Mouse (Mus musculus) small intestine, adult 2 months (tissue): ENCODE measurements around the gene Gtf2i.

Experiments used
- CTCF ChIP-seq: fragments of 200-500 bp; IDR thresholded peaks from 2 replicates; pipeline ENCODE4 v1.5.1; 2012; ENCODE audit warnings: low read depth, mild to moderate bottlenecking, control low read depth, inconsistent platforms, low read length, moderate library complexity, mixed read lengths; ENCODE audit not compliant: insufficient replicate concordance, insufficient read length; ENCODE audit errors: extremely low read depth
- POLR2A ChIP-seq: fragments of 200-500 bp; IDR thresholded peaks from 2 replicates; pipeline ENCODE4 v1.6.1; 2012; ENCODE audit warnings: low read depth, mild to moderate bottlenecking, control low read depth, inconsistent platforms, low read length, moderate library complexity

DNA sequence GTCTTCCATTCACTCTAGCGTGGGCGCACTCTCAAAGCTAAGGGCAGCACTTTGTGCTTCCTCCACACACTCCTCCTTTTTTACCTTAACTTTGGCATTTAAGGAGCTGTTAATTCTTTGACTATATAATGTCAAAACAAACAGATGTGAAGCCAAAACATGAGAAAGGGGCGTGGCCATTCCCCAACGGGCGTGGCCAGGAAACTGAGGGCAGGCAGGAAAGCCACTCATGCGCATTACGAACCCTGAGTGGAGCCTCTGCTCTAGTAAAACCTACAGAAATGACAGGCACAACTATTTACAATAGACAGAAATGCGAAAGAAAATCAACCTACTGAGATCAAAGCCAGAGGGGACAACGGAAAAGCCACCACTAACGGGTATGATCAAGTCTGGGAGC, 39.0 kb downstream of the Gtf2i start:
- no peak for TF ChIP-seq POLR2A
- TF ChIP-seq CTCF, result no peak
